Mouse (Mus musculus): ENCODE data around the gene 1810009J06Rik.
"Not testable (repeated sequence)": the region's sequence is repeated elsewhere in the genome, so short reads cannot be mapped to it uniquely, and the experiment has no call there.

The 1810009J06Rik gene

GRCm38 (mm10) chr6:40964454-40964853, at the start of gene 1810009J06Rik:
Gene 1810009J06Rik (plus strand): TSS chr6:40964754.
- DNase-seq: not testable (repeated sequence)

- DNase-seq: no peak
These were observed 44.6 kb upstream of the 1810009J06Rik start for GRCm38 (mm10) chr6:40919954-40920353.

GRCm38 (mm10) chr6:40940457-40940856, 24.1 kb upstream of the 1810009J06Rik start, which contains the start of gene 1700074P13Rik:
Gene 1700074P13Rik (minus strand): TSS chr6:40940557.
- DNase-seq: no peak

GRCm38 (mm10) chr6:40951770-40952169, 12.8 kb upstream of the 1810009J06Rik start, which contains the start of gene Gm4744:
Gene Gm4744 (minus strand): TSS chr6:40951870.
- no peak for DNase-seq

GRCm38 (mm10) chr6:40953716-40954115, 10.8 kb upstream of the 1810009J06Rik start:
- DNase-seq: no peak

GRCm38 (mm10) chr6:40999379-40999778, 34.8 kb downstream of the 1810009J06Rik start, which contains the start of gene Gm2663:
Gene Gm2663 (minus strand): TSS chr6:40999479.
- DNase-seq: not testable (repeated sequence)

- DNase-seq: no peak
These were observed 50.5 kb downstream of the 1810009J06Rik start for GRCm38 (mm10) chr6:41015065-41015464.
